Comparison of ENCODE assay signal across 13 mouse cellular contexts in genomic region chr7:80184551-80184950, GRCm38 (mm10). TPM values are rescaled to one million over a fixed set of nuclear protein-coding genes. Genes with fewer than 3 reads are reported as not detected.
DNase-seq lines count a peak whose midpoint lies in the region; ATAC-seq and TF ChIP-seq lines count a peak whose summit lies in the region.
"Had no signal": no experiment of that assay in that cellular context is flagged by ENCODE, and none has a peak within 500 bp of the region (broad histone marks: within the 10 kb centered on the region; RNA-seq: fewer than 3 reads in every experiment).

No protein-coding gene starts in this region.

- no peak for TF ChIP-seq POLR2A in ES-Bruce4 (IDR thresholded peaks at IDR 0.05; ENCODE audit: insufficient read depth, low read length)

- no peak for DNase-seq in heart, embryonic 10.5 days (ENCODE audit: low spot score)
- DNase-seq in kidney, postnatal 36 days = no peak
- no peak for DNase-seq in liver, embryonic 13.5 days
- DNase-seq in left cerebral cortex, adult 11 months (ENCODE audit: low spot score) = no peak
- DNase-seq in lung, postnatal 25 days (ENCODE audit: low spot score) = no peak
- DNase-seq: retina, postnatal 1 day had no signal

- WGBS in heart, embryonic 13.5 days = 69% methylated on average over 4 of the region's 4 CpGs
- WGBS in heart, embryonic 10.5 days = 73% methylated on average over 4 of the region's 4 CpGs
- WGBS in kidney, embryonic 16.5 days = 16% methylated on average over 4 of the region's 4 CpGs
- WGBS in liver, embryonic 13.5 days (ENCODE audit: insufficient replicate concordance) = 53% methylated on average over 4 of the region's 4 CpGs

- TF ChIP-seq EP300 in ES-Bruce4 (IDR thresholded peaks at IDR 0.05; ENCODE audit: insufficient read depth, low read depth, low read length) = no peak

- no peak for TF ChIP-seq CTCF in ES-Bruce4 (IDR thresholded peaks at IDR 0.05; ENCODE audit: low read depth, low read length)

- no peak for ATAC-seq in heart, embryonic 13.5 days (ENCODE audit: extremely low read depth, insufficient number of reproducible peaks, low FRiP score, low TSS enrichment)
- no peak for ATAC-seq in kidney, embryonic 16.5 days (ENCODE audit: low FRiP score, low TSS enrichment)
- no peak for ATAC-seq in liver, embryonic 13.5 days (ENCODE audit: low read depth)
- ATAC-seq: CD4-positive, CD25-positive, alpha-beta regulatory T cell, adult 4 months; lung, postnatal 0 days had no signal

- peak overlapping the region; percentile 91 for H3K27ac ChIP-seq in heart, embryonic 13.5 days (replicated peaks)
- H3K27ac ChIP-seq in heart, embryonic 10.5 days = no peak overlapping the region; the same call in 1 of the 2 replicates
- H3K27ac ChIP-seq in kidney, embryonic 16.5 days (ENCODE audit: low read length) = peak overlapping the region; percentile 72
- H3K27ac ChIP-seq in ES-Bruce4 (ENCODE audit: insufficient read depth, low read length) = peak overlapping the region; percentile 96
- peak overlapping the region; percentile 87 for H3K27ac ChIP-seq in liver, embryonic 13.5 days
- H3K27ac ChIP-seq: embryonic facial prominence, embryonic 15.5 days had no signal

- no peaks in the 10 kb centered on the region; the same call in 1 of the 2 replicates for H3K36me3 ChIP-seq in heart, embryonic 13.5 days
- no peaks in the 10 kb centered on the region for H3K36me3 ChIP-seq in heart, embryonic 10.5 days
- H3K36me3 ChIP-seq in kidney, embryonic 16.5 days (ENCODE audit: insufficient read depth, low read length) = no peaks in the 10 kb centered on the region
- H3K36me3 ChIP-seq in ES-Bruce4 (ENCODE audit: control insufficient read depth, insufficient read depth, low read length, poor library complexity, severe bottlenecking) = no peaks in the 10 kb centered on the region
- no peaks in the 10 kb centered on the region for H3K36me3 ChIP-seq in liver, embryonic 13.5 days
- H3K36me3 ChIP-seq: embryonic facial prominence, embryonic 15.5 days had no signal

- H3K27me3 ChIP-seq in heart, embryonic 13.5 days (replicated peaks) = peaks cover 31% of the 10 kb centered on the region
- no peaks in the 10 kb centered on the region for H3K27me3 ChIP-seq in heart, embryonic 10.5 days (ENCODE audit: insufficient read depth, poor library complexity, severe bottlenecking)
- no peaks in the 10 kb centered on the region for H3K27me3 ChIP-seq in kidney, embryonic 16.5 days (ENCODE audit: insufficient read depth, low read length)
- H3K27me3 ChIP-seq in ES-Bruce4 (ENCODE audit: control insufficient read depth, insufficient read depth, low read length, poor library complexity, severe bottlenecking) = no peaks in the 10 kb centered on the region
- H3K27me3 ChIP-seq in liver, embryonic 13.5 days = peaks cover 6% of the 10 kb centered on the region; the same call in 1 of the 2 replicates
- H3K27me3 ChIP-seq: embryonic facial prominence, embryonic 15.5 days had no signal

- no peaks in the 10 kb centered on the region for H3K9me3 ChIP-seq in heart, embryonic 13.5 days
- no peaks in the 10 kb centered on the region for H3K9me3 ChIP-seq in heart, embryonic 10.5 days
- no peaks in the 10 kb centered on the region for H3K9me3 ChIP-seq in kidney, embryonic 16.5 days (ENCODE audit: low read length)
- H3K9me3 ChIP-seq in ES-Bruce4 (replicated peaks; ENCODE audit: control insufficient read depth, insufficient read depth, low read length, poor library complexity, severe bottlenecking) = no peaks in the 10 kb centered on the region
- no peaks in the 10 kb centered on the region for H3K9me3 ChIP-seq in liver, embryonic 13.5 days (replicated peaks)
- H3K9me3 ChIP-seq: embryonic facial prominence, embryonic 15.5 days had no signal

- H3K9ac ChIP-seq in heart, embryonic 13.5 days = no peak overlapping the region
- H3K9ac ChIP-seq in kidney, embryonic 16.5 days (replicated peaks; ENCODE audit: low read length) = no peak overlapping the region
- H3K9ac ChIP-seq in ES-Bruce4 (ENCODE audit: low read depth, poor library complexity, severe bottlenecking) = peak overlapping the region; percentile 83; the same call in 1 of the 2 replicates
- no peak overlapping the region for H3K9ac ChIP-seq in liver, embryonic 13.5 days
- H3K9ac ChIP-seq: embryonic facial prominence, embryonic 15.5 days had no signal

- H3K4me1 ChIP-seq in heart, embryonic 13.5 days = peaks cover 69% of the 10 kb centered on the region
- H3K4me1 ChIP-seq in heart, embryonic 10.5 days = peaks cover 54% of the 10 kb centered on the region
- peaks cover 38% of the 10 kb centered on the region for H3K4me1 ChIP-seq in kidney, embryonic 16.5 days (ENCODE audit: insufficient read depth, low read length)
- H3K4me1 ChIP-seq in ES-Bruce4 (ENCODE audit: control insufficient read depth, insufficient read depth, low read length) = peaks cover 1% of the 10 kb centered on the region
- H3K4me1 ChIP-seq in liver, embryonic 13.5 days (replicated peaks) = peaks cover 87% of the 10 kb centered on the region

- H3K4me3 ChIP-seq in heart, embryonic 13.5 days = no peak overlapping the region
- H3K4me3 ChIP-seq in heart, embryonic 10.5 days = no peak overlapping the region
- H3K4me3 ChIP-seq in kidney, embryonic 16.5 days (ENCODE audit: low read length) = no peak overlapping the region
- H3K4me3 ChIP-seq in ES-Bruce4 (ENCODE audit: low read depth, low read length) = no peak overlapping the region
- no peak overlapping the region for H3K4me3 ChIP-seq in liver, embryonic 13.5 days (replicated peaks)
- H3K4me3 ChIP-seq: embryonic facial prominence, embryonic 15.5 days; myocyte had no signal

- H3K4me2 ChIP-seq in heart, embryonic 13.5 days = no peak overlapping the region
- no peak overlapping the region for H3K4me2 ChIP-seq in kidney, embryonic 16.5 days (replicated peaks; ENCODE audit: low read depth, low read length)
- H3K4me2 ChIP-seq in liver, embryonic 13.5 days = no peak overlapping the region
- H3K4me2 ChIP-seq: embryonic facial prominence, embryonic 15.5 days had no signal

RNA-seq across cellular contexts. Expression of gene Sema4b, which starts 2.1 kb away (rescaled TPM):
- 9.9 and 11.3 TPM in 2 replicates for polyA plus RNA-seq in heart, embryonic 13.5 days (2015; fragmentation: Nextera tagmentation; extraction: Ambion mirVana)
- 7.8 and 8.9 TPM in 2 replicates for polyA plus RNA-seq in heart, embryonic 10.5 days (2016; fragmentation: Nextera tagmentation; extraction: Ambion mirVana)
- polyA plus RNA-seq in kidney, embryonic 16.5 days (2015; fragmentation: Nextera tagmentation; extraction: Ambion mirVana) = 17.7 and 23.7 TPM in 2 replicates
- polyA plus RNA-seq in ES-Bruce4 (2011; ENCODE audit: insufficient read depth, insufficient read length, low read depth, missing spikeins) = 27.1 and 29.0 TPM in 2 replicates
- 13.1 and 14.1 TPM in 2 replicates for polyA plus RNA-seq in liver, embryonic 13.5 days (2015; fragmentation: Nextera tagmentation; extraction: Ambion mirVana)

RNA-seq across cellular contexts. Expression of gene Cib1, which starts 48.1 kb away (rescaled TPM):
- 54.2 and 57.9 TPM in 2 replicates for polyA plus RNA-seq in heart, embryonic 13.5 days (2015; fragmentation: Nextera tagmentation; extraction: Ambion mirVana)
- 61.9 and 74.9 TPM in 2 replicates for polyA plus RNA-seq in heart, embryonic 10.5 days (2016; fragmentation: Nextera tagmentation; extraction: Ambion mirVana)
- 131 and 144 TPM in 2 replicates for polyA plus RNA-seq in kidney, embryonic 16.5 days (2015; fragmentation: Nextera tagmentation; extraction: Ambion mirVana)
- polyA plus RNA-seq in ES-Bruce4 (2011; ENCODE audit: insufficient read depth, insufficient read length, low read depth, missing spikeins) = 35.5 and 38.4 TPM in 2 replicates
- 91.0 and 102 TPM in 2 replicates for polyA plus RNA-seq in liver, embryonic 13.5 days (2015; fragmentation: Nextera tagmentation; extraction: Ambion mirVana)

RNA-seq across cellular contexts. Expression of gene Gdpgp1, which starts 48.1 kb away (rescaled TPM):
- 3.3 and 3.7 TPM in 2 replicates for polyA plus RNA-seq in heart, embryonic 13.5 days (2015; fragmentation: Nextera tagmentation; extraction: Ambion mirVana)
- polyA plus RNA-seq in heart, embryonic 10.5 days (2016; fragmentation: Nextera tagmentation; extraction: Ambion mirVana) = 5.2 and 5.8 TPM in 2 replicates
- 3.5 and 4.0 TPM in 2 replicates for polyA plus RNA-seq in kidney, embryonic 16.5 days (2015; fragmentation: Nextera tagmentation; extraction: Ambion mirVana)
- 3.3 and 4.3 TPM in 2 replicates for polyA plus RNA-seq in ES-Bruce4 (2011; ENCODE audit: insufficient read depth, insufficient read length, low read depth, missing spikeins)
- 2.4 and 3.0 TPM in 2 replicates for polyA plus RNA-seq in liver, embryonic 13.5 days (2015; fragmentation: Nextera tagmentation; extraction: Ambion mirVana)
